Mouse (Mus musculus) heart, embryonic 14.5 days (tissue): ENCODE results near the gene Ufsp2. TPM values are rescaled to one million over a fixed set of nuclear protein-coding genes. Genes with fewer than 3 reads are reported as not detected.

ENCODE experiments used
- ATAC-seq: fragments of 200-750 bp; cut with Nextera tagmentation; 2 replicates; pipeline ENCODE4 v1.8.0; 2017; ENCODE audit warnings: low read depth, moderate TSS enrichment; ENCODE audit not compliant: insufficient number of reproducible peaks, insufficient read depth, low FRiP score
- H3K27ac ChIP-seq, 2 experiments: fragments of 200-500 bp in 1 of 2; fragments of 300-500 bp in 1 of 2; sonication (generic) in 1 of 2; replicated peaks in 1 of 2; 2 replicates each; pipeline ENCODE4 v1.5.1; 2012 to 2014; ENCODE audit warnings: low read depth in 2 of 2, low read length in 2 of 2, control low read depth in 1 of 2, mild to moderate bottlenecking in 1 of 2, mixed read lengths in 1 of 2; ENCODE audit not compliant: control insufficient read depth in 1 of 2, insufficient read depth in 1 of 2
- H3K27me3 ChIP-seq: fragments of 300-500 bp; sonication (generic); 2 replicates; pipeline ENCODE4 v1.6.1; 2014; ENCODE audit warnings: mild to moderate bottlenecking, low read length, control low read depth; ENCODE audit not compliant: control insufficient read depth, insufficient read depth
- H3K36me3 ChIP-seq: fragments of 300-500 bp; sonication (generic); 2 replicates; pipeline ENCODE4 v1.6.1; 2014; ENCODE audit warnings: mild to moderate bottlenecking, control low read depth, low read length, mixed read lengths; ENCODE audit not compliant: control insufficient read depth, insufficient read depth
- H3K4me1 ChIP-seq, 2 experiments: fragments of 200-500 bp in 1 of 2; fragments of 300-500 bp in 1 of 2; sonication (generic) in 1 of 2; 2 replicates each; pipeline ENCODE4 v1.6.1; 2012 to 2014; ENCODE audit warnings: low read length in 2 of 2, control low read depth in 1 of 2, mixed read lengths in 1 of 2; ENCODE audit not compliant: control insufficient read depth in 2 of 2, insufficient read depth in 2 of 2
- H3K4me2 ChIP-seq: fragments of 300-500 bp; sonication (generic); 2 replicates; pipeline ENCODE4 v1.6.1; 2014; ENCODE audit warnings: mild to moderate bottlenecking, low read length
- H3K4me3 ChIP-seq, 2 experiments: fragments of 200-500 bp in 1 of 2; fragments of 300-500 bp in 1 of 2; sonication (generic) in 1 of 2; 2 replicates each; pipeline ENCODE4 v1.5.1; 2012 to 2014; ENCODE audit warnings: low read length in 2 of 2, mild to moderate bottlenecking in 2 of 2, control low read depth in 1 of 2, low read depth in 1 of 2, moderate library complexity in 1 of 2; ENCODE audit not compliant: control insufficient read depth in 1 of 2, insufficient read depth in 1 of 2
- H3K9ac ChIP-seq: fragments of 300-500 bp; sonication (generic); 2 replicates; pipeline ENCODE4 v1.6.1; 2014; ENCODE audit warnings: mild to moderate bottlenecking, low read length
- H3K9me3 ChIP-seq: fragments of 300-500 bp; sonication (generic); 2 replicates; pipeline ENCODE4 v1.6.1; 2016; ENCODE audit warnings: low read length, control low read depth; ENCODE audit not compliant: control insufficient read depth
- WGBS: fragments of 180-500 bp; shearing (Covaris S2); extraction: QIAGEN DNeasy Blood & Tissue Kit; methylation state at CpG from one replicate; pipeline ENCODE4 v1.1.7; 2014; 5-methylcytosine and 5-hydroxymethylcytosine counted together
- polyA plus RNA-seq: library from polyadenylated mRNA; unstranded; fragments of >200 nt; fragmentation: Nextera tagmentation; extraction: Ambion mirVana; gene quantifications from 2 replicates; pipeline ENCODE4 v1.2.1, GENCODE M21; 2014

The Ufsp2 gene
- polyA plus RNA-seq, 1 experiment from 2014 or later, result 57.1 TPM

GRCm38 (mm10) chr8:45999138-45999783 lies 23.9 kb downstream of the Ufsp2 start, which contains the start of gene Lrp2bp:
Lrp2bp (plus strand) TSS chr8:45999303.
- peak within 1 kb of the TSS; percentile 98 to 99 for H3K27ac ChIP-seq
- H3K4me2 ChIP-seq, result peak within 1 kb of the TSS; percentile 87
- ATAC-seq, result no peak
- H3K27me3 ChIP-seq, result no peaks in the 10 kb centered on the region
- 1% methylated on average over 22 of the region's 22 CpGs for WGBS
- H3K9ac ChIP-seq, result peak within 1 kb of the TSS; percentile 91
- peaks cover 33% of the 10 kb centered on the region for H3K36me3 ChIP-seq
- peaks cover 3 to 5% of the 10 kb centered on the region in 2 experiments; a peak in 3 of 4 replicates for H3K4me1 ChIP-seq
- H3K4me3 ChIP-seq, result peak within 1 kb of the TSS; percentile 53 to 64
- H3K9me3 ChIP-seq, result no peaks in the 10 kb centered on the region

- peak; percentile 99 for ATAC-seq
Observed at GRCm38 (mm10) chr8:45999784-46000705, 24.7 kb downstream of the Ufsp2 start.

GRCm38 (mm10) chr8:46005596-46005995 lies 30.3 kb downstream of the Ufsp2 start, which contains the start of gene Ankrd37:
Ankrd37 (minus strand) TSS chr8:46005707.
- WGBS, result 20% methylated on average over 4 of the region's 4 CpGs
- no peak within 1 kb of the TSS for H3K4me3 ChIP-seq
- peak within 1 kb of the TSS; percentile 82 to 85 for H3K27ac ChIP-seq
- H3K9me3 ChIP-seq, result no peaks in the 10 kb centered on the region
- H3K4me2 ChIP-seq, result peak within 1 kb of the TSS; percentile 50
- H3K9ac ChIP-seq, result peak within 1 kb of the TSS; percentile 41; the same call in 1 of the 2 replicates
- no peaks in the 10 kb centered on the region for H3K27me3 ChIP-seq
- no peak for ATAC-seq
- H3K4me1 ChIP-seq, result peaks cover 5 to 18% of the 10 kb centered on the region in 2 experiments
- H3K36me3 ChIP-seq, result no peaks in the 10 kb centered on the region

More at GRCm38 (mm10) chr8:45999784-46000705, 24.7 kb downstream of the Ufsp2 start:
- peak overlapping the region; percentile 53 to 64 for H3K4me3 ChIP-seq
- peak overlapping the region; percentile 91 for H3K9ac ChIP-seq
- no peaks in the 10 kb centered on the region for H3K27me3 ChIP-seq
- H3K36me3 ChIP-seq, result peaks cover 28% of the 10 kb centered on the region
- no peaks in the 10 kb centered on the region for H3K9me3 ChIP-seq
- 6% methylated on average over 54 of the region's 55 CpGs for WGBS
- H3K4me1 ChIP-seq, result peaks cover 6% of the 10 kb centered on the region in 2 experiments
- peak overlapping the region; percentile 87 for H3K4me2 ChIP-seq
- peak overlapping the region; percentile 98 to 99 for H3K27ac ChIP-seq

- Histone ChIP-seq H3K27me3 (no peaks in the 10 kb centered on the region), H3K36me3 (no peaks in the 10 kb centered on the region), H3K4me2 (no peak overlapping the region), H3K9ac (no peak overlapping the region), H3K4me1 (peaks cover 6 to 26% of the 10 kb centered on the region in 2 experiments), H3K4me3 (no peak overlapping the region), H3K27ac (no peak overlapping the region), H3K9me3 (no peaks in the 10 kb centered on the region)
- 66% methylated on average over 3 of the region's 3 CpGs for WGBS
- no peak for ATAC-seq
Observed at GRCm38 (mm10) chr8:46007050-46007672, 31.8 kb downstream of the Ufsp2 start.

GRCm38 (mm10) chr8:46010306-46010705 lies 35.0 kb downstream of the Ufsp2 start:
- WGBS, result 37% methylated on average over 2 of the region's 2 CpGs
- Histone ChIP-seq H3K4me2 (peak overlapping the region; percentile 72), H3K4me3 (peak overlapping the region; percentile 11 to 33; a peak in 3 of 4 replicates), H3K27ac (peak overlapping the region; percentile 65 to 83), H3K27me3 (no peaks in the 10 kb centered on the region), H3K9ac (peak overlapping the region; percentile 59), H3K4me1 (peaks cover 2 to 21% of the 10 kb centered on the region in 2 experiments; a peak in 3 of 4 replicates), H3K36me3 (no peaks in the 10 kb centered on the region), H3K9me3 (no peaks in the 10 kb centered on the region)
- ATAC-seq, result no peak

- Histone ChIP-seq H3K4me2 (peak overlapping the region; percentile 72), H3K27me3 (no peaks in the 10 kb centered on the region), H3K27ac (peak overlapping the region; percentile 65 to 83), H3K9me3 (no peaks in the 10 kb centered on the region), H3K9ac (peak overlapping the region; percentile 59), H3K4me3 (peak overlapping the region; percentile 11 to 33; a peak in 3 of 4 replicates), H3K36me3 (no peaks in the 10 kb centered on the region), H3K4me1 (peaks cover 2 to 14% of the 10 kb centered on the region in 2 experiments; a peak in 3 of 4 replicates)
- peak; percentile 50; the same call in 1 of the 2 replicates for ATAC-seq
- WGBS, result 6% methylated on average over 17 of the region's 17 CpGs
Observed at GRCm38 (mm10) chr8:46010746-46011680, 35.7 kb downstream of the Ufsp2 start.
